Mouse (Mus musculus) midbrain, embryonic 16.5 days (tissue): ENCODE measurements at regions not wholly inside any gene's neighbourhood (a gene's known extent, or its start where the extent isn't known, plus 50 kb on each side); places are given as distances from the start of the nearest gene placed in this dataset.

Source experiments
- ATAC-seq: fragments of 200-750 bp; cut with Nextera tagmentation; 2 replicates; pipeline ENCODE4 v1.8.0; 2017; ENCODE audit warnings: moderate TSS enrichment
- H3K27ac ChIP-seq: fragments of 300-500 bp; sonication (generic); 2 replicates; pipeline ENCODE4 v1.5.1; 2014; ENCODE audit warnings: mild to moderate bottlenecking, low read length, mixed read lengths
- H3K27me3 ChIP-seq: fragments of 300-500 bp; sonication (generic); 2 replicates; pipeline ENCODE4 v1.6.1; 2014; ENCODE audit warnings: low read depth, low read length, mixed read lengths; ENCODE audit not compliant: control insufficient read depth, insufficient read depth
- H3K36me3 ChIP-seq: fragments of 300-500 bp; sonication (generic); 2 replicates; pipeline ENCODE4 v1.6.1; 2014; ENCODE audit warnings: mild to moderate bottlenecking, low read length, moderate library complexity, mixed read lengths; ENCODE audit not compliant: control insufficient read depth, insufficient read depth
- H3K4me1 ChIP-seq: fragments of 300-500 bp; sonication (generic); 2 replicates; pipeline ENCODE4 v1.6.1; 2014; ENCODE audit warnings: mild to moderate bottlenecking, low read length, mixed read lengths; ENCODE audit not compliant: control insufficient read depth, insufficient read depth
- H3K4me2 ChIP-seq: fragments of 300-500 bp; sonication (generic); 2 replicates; pipeline ENCODE4 v1.6.1; 2014; ENCODE audit warnings: mild to moderate bottlenecking, low read length, mixed read lengths
- H3K4me3 ChIP-seq: fragments of 300-500 bp; sonication (generic); 2 replicates; pipeline ENCODE4 v1.5.1; 2014; ENCODE audit warnings: low read depth, mild to moderate bottlenecking, low read length, moderate library complexity, mixed read lengths
- H3K9ac ChIP-seq: fragments of 300-500 bp; sonication (generic); 2 replicates; pipeline ENCODE4 v1.6.1; 2014; ENCODE audit warnings: low read depth, low read length, mixed read lengths
- H3K9me3 ChIP-seq: fragments of 300-500 bp; sonication (generic); replicated peaks from 2 replicates; pipeline ENCODE4 v1.6.1; 2014; ENCODE audit warnings: mild to moderate bottlenecking, low read length, mixed read lengths; ENCODE audit not compliant: control insufficient read depth, poor library complexity, severe bottlenecking
- WGBS: fragments of 180-500 bp; shearing (Covaris S2); extraction: QIAGEN DNeasy Blood & Tissue Kit; methylation state at CpG from one replicate; pipeline ENCODE4 v1.1.7; 2014; 5-methylcytosine and 5-hydroxymethylcytosine counted together

DNA sequence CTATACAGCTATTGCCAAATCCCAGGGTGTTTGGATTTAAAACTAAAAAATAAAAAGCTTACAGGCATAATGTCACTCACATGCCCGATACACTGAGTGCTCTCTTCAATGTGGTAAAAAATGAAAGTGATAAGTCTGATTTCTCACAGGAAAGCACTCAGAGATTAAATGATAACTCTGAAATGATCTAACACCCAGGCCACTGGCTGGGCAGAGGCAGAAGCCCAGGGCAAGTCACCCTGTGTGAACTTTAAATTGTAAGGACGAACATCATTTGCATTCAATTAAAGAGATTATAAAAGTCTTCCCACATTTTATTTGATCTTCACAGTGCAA lies 100.9 kb upstream of the Btg1 start:
- no peaks in the 10 kb centered on the region for H3K27me3 ChIP-seq
- no peaks in the 10 kb centered on the region for H3K9me3 ChIP-seq
- no peak overlapping the region for H3K9ac ChIP-seq
- H3K4me3 ChIP-seq: no peak overlapping the region
- H3K27ac ChIP-seq: no peak overlapping the region
- no peaks in the 10 kb centered on the region for H3K36me3 ChIP-seq
- no peak for ATAC-seq
- 73% methylated on average over 2 of the region's 2 CpGs for WGBS
- H3K4me2 ChIP-seq: no peak overlapping the region
- H3K4me1 ChIP-seq: no peaks in the 10 kb centered on the region

DNA sequence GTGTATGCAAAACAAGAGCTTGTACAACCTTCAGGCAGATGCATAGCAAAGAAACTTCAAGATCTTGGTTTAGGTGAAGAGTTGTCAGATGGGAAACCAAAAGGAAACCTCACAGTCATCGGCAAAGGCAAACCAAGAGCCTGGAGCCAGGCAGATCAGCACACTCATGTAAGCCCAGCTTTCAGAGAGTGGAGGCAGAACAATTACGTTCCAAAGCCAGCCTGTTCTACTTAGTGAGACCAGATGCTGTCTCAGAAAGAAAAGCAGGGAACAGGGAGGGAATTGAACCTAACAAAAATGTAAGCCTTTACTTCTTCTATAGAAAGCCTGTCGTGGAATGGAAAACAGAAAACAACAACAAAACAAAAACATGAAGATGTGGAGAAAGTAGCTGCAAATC lies 97.4 kb upstream of the Btg1 start:
- Histone ChIP-seq H3K4me3 (no peak overlapping the region), H3K36me3 (no peaks in the 10 kb centered on the region), H3K27me3 (no peaks in the 10 kb centered on the region), H3K4me1 (peaks cover 10% of the 10 kb centered on the region; the same call in 1 of the 2 replicates), H3K4me2 (no peak overlapping the region), H3K9me3 (no peaks in the 10 kb centered on the region), H3K27ac (no peak overlapping the region; the same call in 1 of the 2 replicates), H3K9ac (no peak overlapping the region)
- WGBS: 80% methylated on average over 3 of the region's 3 CpGs
- no peak for ATAC-seq

DNA sequence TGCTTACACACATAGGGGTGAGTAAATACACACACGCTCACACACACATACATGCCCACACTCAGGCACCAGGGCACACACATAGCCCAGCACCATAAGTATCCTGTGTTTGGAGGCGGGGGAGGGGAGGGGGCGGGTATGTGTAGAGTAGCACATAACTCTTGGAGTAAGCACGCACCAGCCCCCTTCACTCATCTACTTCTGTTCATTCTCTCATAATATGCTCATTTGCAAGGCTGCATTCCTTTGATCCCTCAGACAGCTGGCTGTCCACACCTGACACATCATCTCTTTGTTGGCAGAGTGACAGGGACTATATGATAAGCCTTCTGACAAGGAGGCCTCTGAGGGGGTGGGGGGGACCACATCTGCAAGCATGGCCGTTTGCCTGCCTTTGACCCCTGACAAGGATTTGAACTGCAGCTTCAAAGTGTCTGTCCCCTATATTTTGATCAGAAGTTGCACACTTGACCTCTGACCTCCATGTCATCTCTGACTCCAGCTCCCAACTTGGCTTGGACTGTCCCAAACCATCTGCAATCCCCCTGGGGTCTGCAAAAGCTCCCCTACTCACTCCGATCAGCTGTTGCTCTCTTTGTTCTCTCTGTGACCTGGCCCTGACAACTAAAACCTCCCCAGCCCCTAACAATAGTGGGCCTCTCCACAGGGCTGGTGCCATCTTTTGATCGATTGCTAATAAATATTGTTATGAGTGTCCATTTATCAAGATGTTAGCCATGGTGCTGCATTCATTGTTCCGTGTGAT lies 95.6 kb upstream of the Btg1 start:
- Histone ChIP-seq H3K4me2 (no peak overlapping the region), H3K4me3 (no peak overlapping the region), H3K4me1 (peaks cover 11% of the 10 kb centered on the region; the same call in 1 of the 2 replicates), H3K27me3 (no peaks in the 10 kb centered on the region), H3K9ac (no peak overlapping the region), H3K36me3 (no peaks in the 10 kb centered on the region), H3K9me3 (no peaks in the 10 kb centered on the region), H3K27ac (no peak overlapping the region)
- ATAC-seq: peak; percentile 33; the same call in 1 of the 2 replicates
- WGBS: 69% methylated on average over 8 of the region's 8 CpGs

DNA sequence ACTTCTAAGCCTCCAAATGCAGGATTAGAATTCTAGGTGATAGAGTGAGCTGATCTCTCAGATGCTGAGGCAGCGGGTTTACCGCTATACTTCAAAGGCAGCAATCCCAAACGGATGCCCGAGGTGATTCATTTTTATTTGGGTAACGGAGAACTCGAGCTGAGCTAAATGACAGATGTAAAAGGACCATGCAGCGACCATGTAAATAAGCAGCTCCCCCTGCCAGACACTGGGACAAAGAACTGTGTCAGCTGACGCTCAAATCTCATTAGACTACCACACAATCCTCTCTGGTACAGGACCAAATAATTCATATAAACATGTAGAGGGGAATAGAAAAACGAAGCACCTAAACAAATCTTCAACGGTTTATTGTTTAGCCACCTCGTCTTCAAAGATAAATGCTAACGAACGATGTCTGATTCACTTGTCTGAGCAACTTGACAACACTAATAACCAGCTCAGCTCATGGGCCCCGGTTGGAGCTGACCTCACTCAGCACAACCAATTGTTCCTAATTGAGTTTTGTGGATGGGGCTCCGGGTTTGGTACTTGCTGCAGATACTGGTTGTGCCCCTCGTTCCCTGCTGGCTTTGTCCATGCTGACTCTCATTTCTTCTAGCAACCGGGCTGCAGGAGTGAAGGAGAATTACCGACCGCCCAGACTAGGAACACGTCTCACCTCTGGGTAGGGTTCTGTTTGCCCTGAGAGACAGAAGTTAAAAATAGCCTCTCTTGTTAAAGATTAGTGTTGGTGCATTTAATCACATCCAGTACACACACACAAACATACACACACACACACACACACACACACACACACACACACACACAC lies 92.6 kb upstream of the Btg1 start:
- WGBS: 7% methylated on average over 20 of the region's 20 CpGs
- H3K9me3 ChIP-seq: no peaks in the 10 kb centered on the region
- ATAC-seq: peak; percentile 89
- no peaks in the 10 kb centered on the region for H3K27me3 ChIP-seq
- peaks cover 11% of the 10 kb centered on the region; the same call in 1 of the 2 replicates for H3K4me1 ChIP-seq
- peak overlapping the region; percentile 73 for H3K27ac ChIP-seq
- peak overlapping the region; percentile 7 for H3K4me3 ChIP-seq
- no peaks in the 10 kb centered on the region for H3K36me3 ChIP-seq
- H3K4me2 ChIP-seq: peak overlapping the region; percentile 42
- peak overlapping the region; percentile 46; the same call in 1 of the 2 replicates for H3K9ac ChIP-seq

DNA sequence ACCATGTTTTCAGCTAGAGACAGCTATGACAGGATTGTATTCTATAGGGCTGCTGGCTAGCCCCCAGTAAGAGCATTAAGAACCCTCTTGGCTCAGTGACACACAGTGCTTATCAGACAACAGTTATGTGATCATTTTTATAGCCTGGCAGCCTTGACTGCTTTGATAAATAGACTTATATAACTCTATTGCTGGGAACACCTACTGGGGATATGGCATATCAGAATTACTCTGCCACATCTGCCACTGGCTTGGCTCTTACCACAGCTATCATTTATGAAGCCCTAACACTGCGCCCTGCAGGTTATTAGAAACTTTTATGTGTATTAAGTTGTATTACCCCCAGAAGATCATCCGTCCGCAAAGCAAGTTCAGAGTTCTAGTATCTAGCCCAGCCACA lies 88.9 kb upstream of the Btg1 start:
- WGBS: 96% methylated on average over 3 of the region's 3 CpGs

DNA sequence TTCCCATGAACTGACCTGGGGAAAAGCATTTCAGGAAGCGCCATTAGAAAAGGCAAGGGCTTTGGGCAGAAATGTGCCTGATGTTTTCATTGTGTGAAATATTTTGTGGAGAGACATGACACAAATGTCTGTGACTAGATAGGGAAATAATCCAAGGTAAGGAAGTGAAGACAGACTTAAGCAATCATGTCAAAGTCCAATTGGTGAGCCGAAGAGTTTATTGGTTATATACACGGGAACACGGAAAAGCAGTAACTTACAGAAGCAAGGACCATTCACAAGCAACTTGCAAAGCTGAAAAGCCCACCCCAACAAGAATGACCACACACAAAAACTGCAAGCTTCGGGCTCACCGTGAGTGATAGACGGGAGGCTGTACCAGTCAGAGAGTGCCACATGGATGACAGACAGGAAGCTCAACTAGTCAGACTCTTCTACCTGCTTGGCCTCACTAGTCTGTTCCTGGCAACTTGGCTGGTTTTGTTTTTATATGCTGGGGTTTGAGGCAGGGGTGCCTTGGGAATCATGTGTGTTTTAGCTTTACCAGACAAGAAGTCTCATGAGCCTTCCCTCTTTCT lies 82.2 kb upstream of the Btg1 start:
- Histone ChIP-seq H3K4me2 (no peak overlapping the region), H3K9me3 (no peaks in the 10 kb centered on the region), H3K4me3 (no peak overlapping the region), H3K9ac (no peak overlapping the region), H3K4me1 (no peaks in the 10 kb centered on the region), H3K27me3 (no peaks in the 10 kb centered on the region), H3K27ac (no peak overlapping the region), H3K36me3 (no peaks in the 10 kb centered on the region)
- WGBS: 94% methylated on average over 7 of the region's 7 CpGs
- no peak for ATAC-seq

More for the DNA sequence above, 88.9 kb upstream of the Btg1 start:
- H3K27me3 ChIP-seq: no peaks in the 10 kb centered on the region
- no peak overlapping the region for H3K9ac ChIP-seq
- no peak overlapping the region for H3K4me3 ChIP-seq
- H3K4me2 ChIP-seq: no peak overlapping the region
- H3K36me3 ChIP-seq: no peaks in the 10 kb centered on the region
- peaks cover 11% of the 10 kb centered on the region; the same call in 1 of the 2 replicates for H3K4me1 ChIP-seq
- H3K9me3 ChIP-seq: no peaks in the 10 kb centered on the region
- no peak for ATAC-seq
- no peak overlapping the region for H3K27ac ChIP-seq

DNA sequence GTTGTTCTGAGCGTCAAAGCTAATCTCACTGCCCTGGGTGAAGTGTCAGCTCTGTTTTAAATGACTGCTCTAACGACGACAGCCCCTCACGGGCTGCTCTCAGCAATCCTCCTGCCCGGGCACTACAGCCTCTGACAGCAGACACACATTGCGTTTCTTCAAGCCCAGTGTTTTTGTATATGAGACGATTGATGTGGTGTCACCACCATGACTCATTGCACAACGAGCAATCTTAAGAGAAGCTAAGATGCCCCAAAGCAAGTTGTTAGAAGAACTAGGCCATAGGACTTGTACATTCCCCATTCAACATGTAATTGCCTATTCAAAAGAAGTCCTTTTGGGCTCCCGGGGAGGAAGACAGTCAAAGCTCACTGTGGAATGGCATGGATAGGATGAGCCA lies 81.3 kb upstream of the Btg1 start:
- WGBS: 66% methylated on average over 9 of the region's 9 CpGs
- H3K9me3 ChIP-seq: no peaks in the 10 kb centered on the region
- H3K27me3 ChIP-seq: no peaks in the 10 kb centered on the region
- H3K36me3 ChIP-seq: no peaks in the 10 kb centered on the region
- ATAC-seq: no peak
- H3K9ac ChIP-seq: no peak overlapping the region
- no peak overlapping the region for H3K4me3 ChIP-seq
- no peak overlapping the region for H3K4me2 ChIP-seq
- H3K4me1 ChIP-seq: no peaks in the 10 kb centered on the region
- no peak overlapping the region for H3K27ac ChIP-seq

DNA sequence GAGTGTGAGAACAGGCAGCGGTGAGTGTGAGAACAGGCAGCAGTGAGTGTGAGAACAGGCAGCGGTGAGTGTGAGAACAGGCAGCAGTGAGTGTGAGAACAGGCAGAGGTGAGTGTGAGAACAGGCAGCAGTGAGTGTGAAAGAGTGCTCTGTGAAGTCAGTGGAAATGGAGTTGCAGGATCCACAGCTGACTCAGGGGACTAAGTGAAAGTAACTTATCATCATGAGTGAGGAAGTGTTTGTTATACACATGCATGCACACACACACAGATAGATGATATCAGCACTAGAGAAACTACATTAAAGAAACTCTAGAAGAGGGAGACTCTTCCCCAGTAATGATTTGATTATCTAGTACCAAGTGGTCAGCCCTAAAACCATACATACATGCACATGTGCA lies 76.0 kb upstream of the Btg1 start:
- 100% methylated on average over 2 of the region's 2 CpGs for WGBS
- Histone ChIP-seq H3K4me2 (no peak overlapping the region), H3K4me1 (no peaks in the 10 kb centered on the region), H3K9me3 (no peaks in the 10 kb centered on the region), H3K4me3 (no peak overlapping the region), H3K27me3 (no peaks in the 10 kb centered on the region), H3K27ac (no peak overlapping the region), H3K36me3 (no peaks in the 10 kb centered on the region), H3K9ac (no peak overlapping the region)
- ATAC-seq: no peak

DNA sequence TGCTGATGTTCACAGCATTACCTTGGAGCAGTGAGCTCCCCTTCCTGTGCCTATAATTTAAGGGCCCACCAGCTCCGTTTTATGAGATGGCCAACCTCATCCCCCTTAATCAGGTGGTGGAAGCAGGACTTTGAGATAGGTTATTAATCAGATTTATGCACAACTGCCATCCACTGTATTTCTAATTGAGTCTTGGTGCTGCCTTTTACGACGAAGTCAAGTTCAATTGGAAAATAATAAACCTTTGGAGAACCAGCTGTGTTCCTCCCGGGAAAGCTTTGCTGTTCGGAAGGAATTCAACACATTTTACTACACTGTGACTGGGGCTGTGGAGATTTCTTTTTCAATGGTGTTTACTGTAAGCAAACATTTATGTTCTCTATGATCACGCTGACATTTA lies 71.5 kb upstream of the Btg1 start:
- Histone ChIP-seq H3K36me3 (no peaks in the 10 kb centered on the region), H3K9ac (no peak overlapping the region), H3K4me1 (no peaks in the 10 kb centered on the region), H3K4me2 (no peak overlapping the region), H3K27me3 (no peaks in the 10 kb centered on the region), H3K9me3 (no peaks in the 10 kb centered on the region), H3K4me3 (no peak overlapping the region), H3K27ac (no peak overlapping the region)
- ATAC-seq: no peak
- 63% methylated on average over 6 of the region's 6 CpGs for WGBS
